Mouse (Mus musculus) mouse embryonic stem cell (cell line): ENCODE results near the gene Olfr1352.
"Not testable (repeated sequence)": the region's sequence is repeated elsewhere in the genome, so short reads cannot be mapped to it uniquely, and the experiment has no call there.

Source experiments
- in situ Hi-C, 2 experiments: fragments of 300-500 bp; cut with MboI; formaldehyde crosslinking; loops; 1 replicate in 1 of 2; 3 replicates in 1 of 2; pipeline ENCODE4 v1.14.3; 2019 to 2020; ENCODE audit warnings: low sequenced_read_pairs in 2 of 2, low pct_unique_long_range_greater_than_20kb in 1 of 2, mixed read lengths in 1 of 2; ENCODE audit not compliant: unreplicated experiment in 1 of 2

The Olfr1352 gene

DNA sequence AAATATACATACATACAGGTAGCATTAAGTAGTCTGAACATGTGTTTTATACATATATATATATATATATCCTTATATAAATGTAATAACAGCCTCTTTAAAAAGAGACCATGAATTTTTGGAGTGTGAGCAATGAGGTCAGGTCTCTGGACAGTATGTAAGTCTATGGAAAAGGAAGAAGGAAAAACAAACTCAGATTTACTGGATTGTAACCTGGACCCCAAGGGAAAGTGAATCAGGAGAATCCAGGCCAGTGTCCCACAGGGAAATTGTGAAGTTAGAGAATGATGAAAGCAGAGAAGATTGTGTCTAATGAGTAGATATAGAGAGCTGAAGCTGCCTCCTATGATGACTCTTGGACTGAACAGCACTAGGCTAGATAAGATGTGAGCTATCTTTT, at the start of gene Olfr1352:
Gene Olfr1352, plus strand, starts transcription at position 301 of the 400 bp plus-strand sequence.
- in situ Hi-C loops = no loop called here

DNA sequence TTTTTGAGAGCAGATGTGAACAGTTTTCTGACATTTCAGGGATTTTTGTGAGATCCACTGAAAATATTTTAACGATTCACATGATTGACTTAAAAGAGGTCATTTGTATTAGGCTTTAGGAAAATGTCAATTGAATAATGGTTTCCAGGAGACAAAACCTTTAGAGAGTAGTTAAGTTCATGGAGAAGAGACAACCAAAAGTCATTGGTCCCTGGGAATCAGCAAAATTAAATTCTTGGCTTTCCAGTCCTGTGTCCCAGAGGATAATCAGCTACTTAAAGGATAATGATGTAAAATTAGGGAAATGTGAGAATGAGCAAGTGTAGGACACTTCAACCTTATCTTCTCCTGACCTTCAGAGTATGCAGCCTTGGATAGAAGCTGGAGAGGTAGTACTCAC, 30.5 kb upstream of the Olfr1352 start, which contains the start of gene Olfr8:
Gene Olfr8, plus strand, starts transcription at position 301 of the 400 bp plus-strand sequence.
- in situ Hi-C loops = not testable (repeated sequence)

DNA sequence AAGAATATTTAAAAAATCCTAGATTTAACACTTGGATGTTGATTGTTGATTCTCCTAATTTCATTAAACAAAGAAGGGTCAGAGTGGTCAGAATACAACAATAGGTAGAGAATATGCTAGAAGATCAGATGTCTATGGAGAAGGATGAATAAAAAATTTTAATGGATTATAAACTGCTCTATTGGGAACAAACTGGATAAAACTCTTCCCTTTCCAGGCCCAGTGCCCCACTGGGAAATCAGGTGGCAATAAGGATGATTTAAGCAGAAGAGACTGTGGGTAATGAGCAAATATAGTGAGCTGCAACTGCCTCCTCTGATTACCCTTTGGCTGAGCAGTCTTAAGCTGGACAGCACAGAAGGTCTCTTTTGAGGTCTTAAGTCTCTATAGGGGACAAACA, 17.8 kb upstream of the Olfr1352 start, which contains the start of gene Olfr1353:
Gene Olfr1353, plus strand, starts transcription at position 301 of the 400 bp plus-strand sequence.
- in situ Hi-C loops = not testable (repeated sequence)

DNA sequence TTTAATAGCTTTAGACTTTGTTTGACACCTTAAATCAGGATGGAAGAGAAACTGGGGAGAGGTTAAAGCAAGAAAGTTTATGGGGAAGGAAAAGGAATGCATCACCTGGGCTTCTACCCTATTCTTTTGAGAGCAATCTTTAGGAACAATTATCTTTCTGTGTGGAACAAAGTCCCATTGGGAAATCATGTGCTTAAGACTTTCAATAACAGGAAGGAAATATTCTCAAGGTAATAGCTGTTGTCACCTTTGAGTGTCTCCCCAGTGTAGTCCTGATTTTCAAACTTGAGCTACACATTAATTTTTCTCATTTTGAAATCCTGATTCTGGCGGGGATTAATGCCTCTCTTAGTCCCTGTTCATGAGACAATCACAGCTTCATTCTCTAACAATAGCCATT, 31.3 kb downstream of the Olfr1352 start, which contains the start of gene Olfr1351:
Gene Olfr1351, plus strand, starts transcription at position 301 of the 400 bp plus-strand sequence.
- in situ Hi-C loops = no loop called here

DNA sequence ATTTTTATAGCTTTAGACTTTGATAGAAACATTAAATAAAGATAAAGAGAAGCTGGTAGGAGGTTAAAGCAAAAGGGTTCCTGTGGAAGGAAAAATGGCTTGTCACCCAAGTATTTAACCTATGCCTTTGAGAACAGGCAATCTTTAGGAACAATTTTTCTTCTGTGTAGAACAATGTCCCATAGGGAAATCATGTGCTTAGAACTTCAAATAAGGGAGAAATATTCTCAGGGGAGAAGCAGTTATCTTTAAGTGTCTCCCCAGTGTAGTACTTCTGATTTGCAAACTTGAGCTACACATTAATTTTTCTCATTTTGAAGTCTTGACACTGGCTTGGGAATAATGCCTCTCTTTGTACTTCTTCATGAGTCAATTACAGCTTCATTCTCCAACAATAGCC, 47.6 kb downstream of the Olfr1352 start, which contains the start of gene Olfr57:
Gene Olfr57, plus strand, starts transcription at position 301 of the 400 bp plus-strand sequence.
- in situ Hi-C loops = no loop called here
